Mouse (Mus musculus) cerebellum, adult 2 months (tissue): ENCODE data around the gene Cchcr1.

Source experiments
- CTCF ChIP-seq: fragments of 200-500 bp; IDR thresholded peaks from 2 replicates; pipeline ENCODE4 v1.5.1; 2011; ENCODE audit warnings: low read depth, mild to moderate bottlenecking, control low read depth, low read length, moderate library complexity, borderline replicate concordance; ENCODE audit not compliant: insufficient read depth
- POLR2A ChIP-seq: fragments of 200-500 bp; IDR thresholded peaks from 2 replicates; pipeline ENCODE4 v1.6.1; 2011; ENCODE audit warnings: low read length, control low read depth, borderline replicate concordance; ENCODE audit not compliant: insufficient read depth

- TF ChIP-seq CTCF (no peak), POLR2A (no peak)
Observed at GRCm38 (mm10) chr17:35567150-35567549, 50.2 kb downstream of the Cchcr1 start, which contains the start of gene 2300002M23Rik.
